Mouse (Mus musculus) left cerebral cortex, postnatal 10 days (tissue): ENCODE measurements around the gene Crip1. TPM values are rescaled to one million over a fixed set of nuclear protein-coding genes. Genes with fewer than 3 reads are reported as not detected.

Experiments
- DNase-seq, 2 experiments: peaks; one replicate each; pipeline ENCODE4 v3.0.0; 2021 to 2022; ENCODE audit warnings: low spot score in 2 of 2, mixed read lengths in 1 of 2; ENCODE audit errors: extremely low spot score in 1 of 2
- intact Hi-C: fragments of 180-260 bp; cut with DNase I; formaldehyde crosslinking; loops from one replicate; pipeline ENCODE4 v1.15.1; 2025
- total RNA-seq, 2 experiments: library from RNA; stranded (reverse); gene quantifications; 2 replicates each; pipeline ENCODE4 v1.2.3; 2021

Gene Crip1
- 10 to 100 TPM; 12.4 to 12.6 TPM for total RNA-seq

DNA sequence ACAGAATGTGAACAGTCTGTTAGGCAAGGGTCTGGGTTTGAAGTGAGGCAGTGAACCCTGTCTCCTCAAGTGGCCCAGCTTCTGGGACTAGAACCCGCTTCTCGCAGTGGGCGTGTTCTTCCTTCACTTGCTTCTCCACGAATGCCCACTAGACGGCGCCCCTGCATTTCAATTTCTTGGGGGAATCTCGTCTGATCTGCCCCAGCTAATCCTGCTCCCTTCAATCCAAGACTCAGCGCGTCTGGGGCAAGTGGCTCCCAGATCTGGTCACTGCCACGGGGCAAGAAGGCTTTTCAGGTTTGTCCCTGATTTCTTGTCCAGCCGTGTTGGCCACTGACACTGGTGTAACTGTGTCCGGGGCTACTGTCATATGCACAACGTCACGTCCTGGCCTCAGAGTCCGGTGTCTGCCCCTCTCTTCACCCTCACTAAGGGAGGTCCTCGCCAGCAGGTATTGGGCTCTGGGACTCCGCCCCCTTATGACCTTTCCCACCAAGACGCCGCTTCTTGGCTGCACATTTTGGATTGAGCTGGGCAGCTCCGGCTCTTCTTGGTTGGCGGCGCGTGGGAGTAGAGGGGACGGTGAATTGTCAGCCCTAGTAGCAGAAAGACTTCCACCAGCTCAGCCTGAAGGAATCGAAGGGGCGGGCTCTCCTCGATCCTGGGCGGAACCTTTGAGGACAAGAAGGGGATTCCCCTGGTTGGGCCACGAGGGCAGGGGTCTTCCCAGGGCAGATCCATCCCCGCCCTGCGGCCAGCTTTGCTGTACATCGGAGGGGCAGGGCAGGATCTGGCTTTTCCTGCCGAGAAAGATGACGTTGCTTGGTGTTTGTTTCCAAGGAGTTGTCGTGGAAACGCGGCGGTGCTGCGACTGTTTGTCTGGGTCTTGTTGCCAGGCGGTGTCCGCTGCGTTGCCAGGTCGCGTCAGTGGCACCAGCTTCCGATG lies at the start of gene Crip1:
Crip1 (plus strand) TSS at position 205 of the 946 bp plus-strand sequence.
- intact Hi-C loops, result no loop called here
- peak; percentile 79 to 88 for DNase-seq

DNA sequence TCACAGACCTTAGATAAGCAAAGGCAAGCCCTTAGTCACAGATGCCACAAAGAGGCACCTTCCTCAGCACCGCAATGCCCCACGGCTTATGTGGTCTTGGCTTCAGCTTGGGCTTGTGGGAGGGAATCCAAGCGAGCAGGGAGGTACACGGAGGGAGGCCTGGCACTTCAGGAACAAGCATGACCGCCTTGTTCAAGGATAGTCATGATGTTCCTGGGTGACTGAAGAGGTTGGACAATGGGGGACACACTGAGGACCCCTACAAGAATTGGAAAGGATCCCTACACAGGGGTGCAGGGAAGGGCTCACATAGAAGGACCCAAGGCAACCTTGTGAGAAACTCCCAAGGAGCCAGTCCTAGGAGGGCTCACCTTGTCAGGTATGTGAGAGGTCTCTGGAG lies 49.1 kb upstream of the Crip1 start:
- intact Hi-C loops, result no loop called here
- DNase-seq, result no peak

DNA sequence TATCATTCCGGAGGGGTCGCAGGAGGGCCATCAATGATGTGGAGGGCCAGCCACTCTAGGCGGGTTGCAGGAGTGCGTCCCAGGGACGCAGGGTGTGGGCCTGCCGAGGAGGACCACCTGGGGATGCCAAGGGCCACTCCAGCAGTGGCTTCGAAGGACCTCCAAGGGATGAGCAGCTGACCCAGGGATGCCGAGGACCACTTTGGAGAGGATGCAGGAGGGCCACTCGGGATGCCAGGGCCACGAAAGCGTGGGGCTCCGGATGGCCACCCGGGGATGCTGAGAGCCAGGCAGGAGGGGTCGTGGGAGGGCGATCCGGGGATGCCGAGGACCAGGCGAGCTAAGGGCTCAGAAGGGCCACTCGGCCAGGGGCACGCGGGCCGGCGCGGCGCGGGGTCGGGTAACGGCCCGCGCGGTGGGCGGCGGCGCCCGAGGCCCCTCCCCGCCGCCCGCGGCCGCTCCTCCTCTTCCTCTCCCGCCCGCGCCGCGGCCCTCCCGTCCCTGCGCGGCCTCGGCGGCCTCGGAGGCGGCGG lies 48.3 kb upstream of the Crip1 start, which contains the start of gene Mta1:
Mta1 (plus strand) TSS at position 530 of the 533 bp plus-strand sequence.
- DNase-seq, result peak in 1 of 2 experiments; percentile 78
- intact Hi-C loops, result no loop called here

DNA sequence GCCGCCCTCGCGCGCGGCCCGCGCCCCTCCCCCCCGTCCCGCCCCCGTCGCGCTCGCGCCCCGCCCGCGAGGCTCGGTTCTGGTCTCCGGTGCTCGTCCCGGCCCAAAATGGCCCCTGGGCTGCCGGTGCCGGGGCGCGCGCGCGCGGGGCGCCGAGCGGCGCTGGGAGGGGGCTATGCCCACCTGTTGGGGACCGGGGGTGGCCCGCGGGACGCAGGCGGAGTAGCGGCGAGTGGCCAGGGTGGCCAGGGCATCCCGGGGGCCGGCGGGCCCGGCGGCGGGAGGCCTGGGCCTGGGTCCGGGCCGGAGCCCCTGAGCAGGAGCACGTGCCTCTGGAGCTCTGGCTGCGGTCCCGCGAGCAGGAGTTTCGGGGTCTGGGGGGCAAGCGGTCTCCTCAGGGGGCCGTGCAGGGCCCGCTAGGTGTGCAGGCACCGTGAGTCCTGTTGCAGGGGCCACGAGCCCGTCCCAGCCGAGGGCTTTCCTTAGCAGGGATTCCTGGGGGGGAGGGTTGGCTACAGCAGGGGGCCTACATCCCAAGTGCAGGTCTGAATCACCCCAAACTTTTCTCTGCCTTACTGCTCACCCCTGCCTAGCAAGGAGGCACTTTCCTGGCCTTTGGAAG lies 47.5 kb upstream of the Crip1 start:
- DNase-seq, result peak in 1 of 2 experiments; percentile 55
- intact Hi-C loops, result no loop called here

DNA sequence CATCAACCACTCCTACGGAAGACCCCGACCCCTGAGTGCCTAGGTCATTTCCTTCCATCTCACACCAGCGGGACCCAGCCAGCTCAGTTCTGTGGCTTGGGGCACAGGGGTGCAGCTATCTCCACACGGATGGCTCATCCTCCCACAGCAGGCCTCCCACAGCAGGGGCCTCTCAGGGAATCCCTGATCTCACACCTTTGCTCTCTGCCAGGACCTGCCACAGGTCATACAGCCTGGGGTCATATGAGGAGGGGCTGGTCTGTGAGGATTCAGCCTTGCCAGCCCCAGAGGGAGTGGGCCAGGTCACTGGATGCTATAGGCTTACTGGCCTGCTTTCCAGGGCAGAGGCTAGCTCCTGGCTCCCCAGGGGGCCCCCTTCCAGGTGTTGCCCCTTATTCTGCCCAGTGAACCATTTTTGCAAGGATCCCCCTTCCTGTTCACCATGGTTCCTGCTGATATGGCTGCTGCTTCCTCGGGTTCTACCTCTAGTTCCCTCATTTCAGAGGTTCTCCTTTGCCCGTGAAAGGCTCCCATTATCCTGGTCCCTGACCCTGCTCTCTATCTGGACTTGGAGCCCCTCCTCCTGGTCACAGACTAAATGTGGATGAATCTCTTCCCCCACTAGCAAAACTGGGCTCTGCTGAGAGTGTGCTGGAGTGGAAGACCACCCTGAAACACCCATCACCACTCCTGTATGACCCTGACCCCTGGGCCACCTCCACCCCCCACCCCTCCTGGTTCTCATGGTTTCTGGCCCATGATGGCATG lies 46.5 kb upstream of the Crip1 start:
- intact Hi-C loops, result no loop called here

DNA sequence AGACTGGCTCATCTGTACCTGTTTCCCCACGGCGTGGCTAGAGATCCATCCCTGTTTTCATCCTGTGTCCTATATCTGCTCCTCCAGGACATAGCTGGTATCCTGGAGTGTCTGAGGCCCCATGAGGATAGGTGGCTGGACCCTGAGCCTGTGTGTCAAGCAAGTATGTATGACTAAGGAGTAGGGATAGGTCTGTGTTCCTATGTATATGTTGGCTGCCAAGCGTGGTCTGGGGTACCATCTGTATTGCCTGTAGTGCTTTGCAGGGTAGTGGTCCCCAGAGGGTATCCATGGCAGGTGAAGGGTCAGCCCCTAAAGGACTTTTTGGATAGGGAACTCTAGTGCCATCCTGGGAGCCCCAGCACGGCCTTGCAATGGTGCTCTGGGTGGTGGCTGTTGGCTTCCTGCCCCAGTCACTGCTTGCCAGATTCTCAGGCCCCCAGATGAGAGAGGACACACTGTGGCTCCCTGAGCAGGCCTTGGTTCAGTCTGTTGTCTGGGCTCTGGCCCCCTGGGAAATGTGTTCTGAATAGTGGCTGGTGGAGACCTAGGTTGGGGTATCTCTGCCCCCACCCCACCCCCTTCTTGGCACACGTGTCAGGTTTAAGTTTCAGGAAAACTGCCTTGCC lies 45.6 kb upstream of the Crip1 start:
- intact Hi-C loops, result no loop called here
- DNase-seq, result peak in 1 of 2 experiments; percentile 62

More for the DNA sequence above, 46.5 kb upstream of the Crip1 start:
- no peak for DNase-seq

DNA sequence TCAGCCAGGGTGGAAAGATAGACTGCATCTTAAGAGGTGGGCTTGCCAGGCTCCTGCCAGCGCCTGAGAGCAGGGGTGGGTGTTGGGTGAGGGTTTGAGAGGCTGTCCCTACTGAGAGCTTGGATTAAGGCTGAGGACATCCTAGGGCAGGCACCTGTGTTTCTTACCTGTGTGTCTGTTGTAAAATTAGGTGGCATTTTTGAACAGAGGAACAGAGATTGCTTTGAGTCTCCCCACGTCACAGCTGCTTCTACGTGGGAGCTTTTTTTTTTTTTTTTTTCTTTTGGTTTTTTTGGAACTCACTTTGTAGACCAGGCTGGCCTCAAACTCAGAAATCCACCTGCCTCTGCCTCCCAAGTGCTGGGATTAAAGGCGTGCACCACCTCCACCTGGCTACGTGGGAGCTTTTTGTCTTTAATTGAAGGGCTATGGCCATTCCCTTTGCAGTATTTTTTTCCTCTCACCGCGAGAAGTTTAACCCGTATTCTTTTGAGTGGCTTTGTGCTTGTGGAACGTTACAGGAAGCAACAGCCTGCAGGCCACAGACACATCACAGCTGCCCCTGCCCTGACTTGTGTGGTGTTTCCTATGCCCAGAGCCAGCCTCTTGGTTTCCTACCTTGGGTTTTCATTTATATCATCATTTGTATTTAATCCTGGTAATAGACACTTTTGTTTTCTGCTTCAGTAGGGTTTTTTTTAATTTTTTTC lies 44.7 kb upstream of the Crip1 start:
- DNase-seq, result no peak
- intact Hi-C loops, result no loop called here

DNA sequence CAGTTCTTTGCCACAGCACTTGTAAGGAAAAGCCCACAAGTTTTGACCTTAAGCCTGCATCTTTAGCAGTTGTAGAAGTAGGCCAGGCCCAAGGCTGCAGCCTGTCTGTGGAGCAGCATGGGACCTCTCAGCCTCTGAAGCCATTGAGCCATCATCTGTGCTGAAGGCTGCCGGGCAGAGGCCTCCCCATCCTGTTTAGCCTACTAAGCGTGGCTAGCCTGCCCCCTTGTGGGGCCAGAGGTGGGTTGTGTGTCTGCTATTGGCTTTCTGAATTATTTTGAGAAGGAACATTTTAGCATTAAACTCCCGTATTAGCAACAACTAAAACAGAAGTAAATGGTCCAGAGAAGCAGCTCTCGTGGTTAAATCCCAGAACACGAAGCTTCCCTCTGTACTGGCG lies 43.7 kb upstream of the Crip1 start:
- intact Hi-C loops, result no loop called here
- DNase-seq, result peak in 1 of 2 experiments; percentile 74

DNA sequence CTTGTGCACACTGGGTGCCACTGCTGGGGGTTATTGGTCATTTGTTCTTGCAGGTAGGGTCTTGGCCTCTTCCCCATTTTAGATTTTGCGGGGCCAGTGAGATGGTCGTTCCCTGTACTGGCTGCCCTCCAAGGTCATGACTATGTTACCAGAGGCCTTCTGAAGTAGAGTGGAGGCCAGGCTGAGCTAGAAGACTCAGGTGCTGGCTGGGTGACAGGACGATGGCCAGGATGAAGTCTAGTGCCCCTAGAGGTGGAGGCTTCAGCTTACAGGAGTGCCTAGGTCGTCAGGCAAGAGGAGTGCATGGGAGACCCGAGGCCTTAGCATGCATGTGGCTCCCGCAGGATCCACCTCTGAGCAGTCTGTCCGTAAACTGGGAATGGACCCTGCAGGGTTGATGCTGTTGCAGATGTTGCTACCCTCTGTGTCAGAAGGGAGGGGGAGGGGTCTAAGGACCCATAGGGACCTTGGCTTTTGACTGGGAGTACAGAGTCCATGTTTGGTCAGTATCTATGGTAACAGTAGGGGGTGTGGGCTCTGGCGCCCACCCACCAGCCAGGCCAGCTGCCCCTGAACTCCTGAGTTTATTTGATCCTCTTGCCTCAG lies 42.2 kb upstream of the Crip1 start:
- intact Hi-C loops, result no loop called here
- DNase-seq, result no peak

DNA sequence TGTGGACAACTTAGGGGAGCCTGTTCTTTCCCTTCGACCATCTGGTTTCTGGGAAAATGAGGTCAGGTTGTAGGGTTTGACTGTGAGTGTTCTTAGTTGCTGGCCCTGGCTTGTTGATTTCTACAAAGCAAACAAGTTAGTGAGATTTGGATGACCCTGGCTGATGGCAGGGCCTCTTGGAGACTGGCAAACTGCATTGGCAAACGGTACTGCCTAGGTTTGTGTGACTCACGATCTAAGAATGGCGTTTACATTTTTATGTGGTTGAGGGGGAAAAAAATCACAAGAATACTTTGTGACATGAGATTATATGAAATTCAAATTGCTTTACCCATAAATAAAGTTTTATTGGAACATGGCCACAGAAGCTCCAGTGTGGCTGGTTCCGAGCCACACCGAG lies 39.7 kb upstream of the Crip1 start:
- DNase-seq, result no peak
- intact Hi-C loops, result no loop called here

DNA sequence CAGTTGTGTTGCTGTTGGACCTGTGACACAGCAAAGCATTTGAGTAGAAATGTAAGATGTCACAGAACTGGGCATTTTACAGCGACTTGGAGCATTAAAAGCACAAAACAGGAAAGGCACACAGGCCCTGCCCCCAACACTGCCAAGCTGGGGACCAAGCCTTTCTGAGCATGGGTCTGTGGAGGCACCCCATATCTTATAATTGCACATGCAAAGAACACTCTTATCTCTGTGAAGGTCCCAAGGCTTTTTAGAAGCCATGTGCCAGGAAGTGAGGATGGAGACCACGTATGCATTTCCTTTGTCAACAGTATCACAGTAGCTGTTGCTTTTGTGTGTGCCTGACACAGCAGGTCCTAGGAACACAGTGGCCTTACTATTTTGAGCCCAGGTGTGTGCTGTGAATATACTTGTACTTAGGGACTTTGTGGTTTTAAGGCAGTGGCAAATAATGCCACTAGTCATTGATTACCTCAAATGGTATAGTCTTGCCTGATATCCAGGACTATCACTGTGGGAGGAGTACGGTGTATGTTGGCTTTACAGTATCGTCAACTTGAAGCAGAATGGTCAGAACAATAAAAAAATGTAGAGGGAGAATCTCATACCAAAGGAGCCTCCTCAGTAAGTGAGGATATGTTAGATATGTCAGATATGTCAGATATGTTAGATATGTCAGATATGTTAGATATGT lies 38.5 kb upstream of the Crip1 start:
- intact Hi-C loops, result no loop called here
- no peak for DNase-seq

DNA sequence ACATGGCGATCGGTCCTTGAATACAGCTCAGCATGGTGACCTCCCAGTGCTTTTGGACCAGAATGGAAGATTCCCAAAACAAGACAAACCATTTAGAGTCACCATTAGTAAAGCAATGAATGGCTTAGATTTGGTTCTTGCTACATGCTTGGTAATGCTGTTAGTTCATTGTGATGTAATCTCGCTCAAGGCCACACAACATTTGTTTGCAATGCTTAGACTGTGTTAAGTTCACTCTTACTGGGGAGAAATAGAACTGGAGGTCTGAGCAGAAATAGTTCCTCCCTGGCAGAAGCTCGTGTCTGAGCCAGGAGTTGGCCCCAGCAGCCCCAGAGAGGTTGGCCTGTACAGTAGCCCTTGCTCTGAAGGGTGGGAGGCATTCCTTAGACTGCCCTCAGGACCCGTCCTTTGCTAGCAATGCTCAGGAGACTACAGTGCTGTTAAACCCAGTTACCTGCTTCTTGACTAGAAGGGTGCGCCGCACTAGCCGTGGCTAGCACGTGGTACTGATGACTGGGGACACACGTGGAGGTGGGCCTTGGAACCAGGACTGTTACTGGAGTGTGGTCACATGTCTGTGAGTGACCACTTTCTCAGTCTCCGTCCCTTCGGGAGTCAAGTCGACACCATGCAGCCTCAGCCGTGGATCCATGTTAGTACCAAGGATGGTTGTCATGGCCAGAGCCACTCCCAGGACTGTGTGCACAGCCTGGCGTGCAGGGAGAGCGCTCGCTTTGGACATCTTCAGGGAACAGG lies 37.4 kb upstream of the Crip1 start:
- intact Hi-C loops, result no loop called here

DNA sequence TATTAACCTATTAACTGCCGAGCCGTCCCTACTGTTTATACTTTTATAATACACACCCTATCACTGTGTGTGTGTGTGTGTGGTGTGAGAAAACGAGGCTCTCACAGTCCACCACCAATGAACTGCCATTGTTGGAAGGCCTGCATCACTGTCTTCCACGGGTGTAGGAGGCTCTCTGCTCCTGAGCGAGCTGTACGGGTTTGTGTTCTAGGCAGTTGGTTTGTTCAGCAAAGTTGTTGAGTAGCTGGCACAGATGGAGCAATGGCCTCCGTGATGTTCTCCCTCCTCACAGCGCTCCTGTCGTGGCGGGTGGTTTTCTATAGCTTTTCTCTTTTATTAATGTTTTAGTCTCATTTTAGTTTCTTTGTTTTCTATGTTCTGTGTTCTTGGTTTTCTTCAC lies 36.3 kb upstream of the Crip1 start:
- intact Hi-C loops, result no loop called here
- DNase-seq, result no peak

More for the DNA sequence above, 37.4 kb upstream of the Crip1 start:
- DNase-seq, result no peak

DNA sequence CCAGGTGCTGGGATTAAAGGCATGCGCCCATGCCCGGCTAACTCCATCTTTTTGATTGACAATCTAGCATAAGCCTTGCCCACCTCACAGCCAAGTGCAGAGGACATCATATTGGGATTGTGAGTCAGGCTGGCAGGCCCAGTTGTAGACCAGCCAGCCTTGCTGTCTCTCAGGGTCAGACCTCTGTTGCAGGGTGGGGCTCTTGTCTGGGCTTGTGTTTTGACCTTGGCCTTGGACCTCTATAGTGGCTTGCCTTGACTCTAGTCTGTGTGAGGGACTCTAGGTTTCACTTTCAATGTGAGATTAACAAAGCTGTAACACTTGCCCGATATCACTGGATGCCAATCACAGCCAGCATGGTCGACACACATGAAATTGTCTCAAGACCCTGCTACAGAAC lies 32.0 kb upstream of the Crip1 start:
- intact Hi-C loops, result no loop called here
- DNase-seq, result no peak

DNA sequence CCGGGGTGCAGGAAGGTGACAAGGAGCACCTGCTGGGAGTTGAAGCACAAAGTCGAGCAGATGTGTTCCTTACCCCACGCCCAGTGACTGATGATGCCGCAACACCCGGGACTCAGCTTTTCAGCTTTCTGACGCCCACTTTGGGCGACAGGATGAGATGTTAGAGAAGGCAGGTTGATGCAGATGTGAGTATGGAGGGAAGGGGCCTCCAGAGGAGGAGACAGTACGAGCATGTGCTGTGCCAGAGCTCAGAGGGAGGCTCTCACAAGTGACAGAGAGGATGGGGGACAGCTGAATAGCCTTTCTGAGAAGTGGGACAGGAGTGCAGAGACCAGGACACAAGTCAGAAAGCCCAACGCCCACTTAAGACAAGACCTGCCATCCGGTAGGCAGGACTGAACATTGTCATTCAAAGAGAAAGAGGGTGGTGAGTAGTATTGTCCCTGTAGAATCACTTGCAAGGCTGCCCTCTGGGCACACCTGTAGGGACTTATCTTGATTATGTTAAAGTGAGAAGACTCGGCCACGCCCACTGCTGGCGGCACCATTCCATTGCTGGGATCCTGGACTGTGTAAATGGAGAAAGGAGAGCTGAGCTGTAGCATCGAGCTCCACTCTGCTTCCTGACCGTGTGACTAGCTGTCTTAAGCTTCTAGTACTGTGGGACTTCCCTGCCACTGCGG lies 31.1 kb upstream of the Crip1 start:
- intact Hi-C loops, result no loop called here
- no peak for DNase-seq
